Mouse (Mus musculus) stomach, embryonic 14.5 days (tissue): ENCODE results near the gene Casq1. TPM values are rescaled to one million over a fixed set of nuclear protein-coding genes. Genes with fewer than 3 reads are reported as not detected.

ENCODE experiments used
- ATAC-seq: fragments of 200-750 bp; cut with Nextera tagmentation; 2 replicates; pipeline ENCODE4 v1.8.0; 2017; ENCODE audit warnings: low read depth, moderate TSS enrichment; ENCODE audit not compliant: insufficient number of reproducible peaks, insufficient read depth, low FRiP score
- H3K27ac ChIP-seq: fragments of 300-500 bp; sonication (generic); 2 replicates; pipeline ENCODE4 v1.5.1; 2014; ENCODE audit warnings: mild to moderate bottlenecking, low read length, moderate library complexity, mixed read lengths
- H3K27me3 ChIP-seq: fragments of 300-500 bp; sonication (generic); 2 replicates; pipeline ENCODE4 v1.6.1; 2014; ENCODE audit warnings: low read length, control low read depth, mixed read lengths; ENCODE audit not compliant: control insufficient read depth, insufficient read depth
- H3K36me3 ChIP-seq: fragments of 300-500 bp; sonication (generic); 2 replicates; pipeline ENCODE4 v1.6.1; 2014; ENCODE audit warnings: mild to moderate bottlenecking, control low read depth, low read length, moderate library complexity, mixed read lengths; ENCODE audit not compliant: control insufficient read depth, insufficient read depth
- H3K4me1 ChIP-seq: fragments of 300-500 bp; sonication (generic); 2 replicates; pipeline ENCODE4 v1.6.1; 2014; ENCODE audit warnings: low read length, control low read depth, mixed read lengths; ENCODE audit not compliant: control insufficient read depth, insufficient read depth
- H3K4me2 ChIP-seq: fragments of 300-500 bp; sonication (generic); replicated peaks from 2 replicates; pipeline ENCODE4 v1.6.1; 2014; ENCODE audit warnings: low read depth, low read length, control low read depth
- H3K4me3 ChIP-seq: fragments of 300-500 bp; sonication (generic); 2 replicates; pipeline ENCODE4 v1.5.1; 2014; ENCODE audit warnings: low read depth, low read length, control low read depth
- H3K9ac ChIP-seq: fragments of 300-500 bp; sonication (generic); replicated peaks from 2 replicates; pipeline ENCODE4 v1.6.1; 2014; ENCODE audit warnings: low read depth, mild to moderate bottlenecking, control low read depth, low read length, moderate library complexity, mixed read lengths
- H3K9me3 ChIP-seq: fragments of 300-500 bp; sonication (generic); 2 replicates; pipeline ENCODE4 v1.6.1; 2016; ENCODE audit warnings: low read depth, low read length, control low read depth; ENCODE audit not compliant: control insufficient read depth
- WGBS: fragments of 180-500 bp; shearing (Covaris S2); extraction: QIAGEN DNeasy Blood & Tissue Kit; methylation state at CpG from one replicate; pipeline ENCODE4 v1.1.7; 2014; 5-methylcytosine and 5-hydroxymethylcytosine counted together
- polyA plus RNA-seq: library from polyadenylated mRNA; unstranded; fragments of >200 nt; fragmentation: Nextera tagmentation; extraction: Ambion mirVana; gene quantifications from 2 replicates; pipeline ENCODE4 v1.2.1, GENCODE M21; 2014

The Casq1 gene
- polyA plus RNA-seq, 1 experiment from 2014 or later: 13.6 TPM

- H3K27ac ChIP-seq: no peak overlapping the region
- ATAC-seq: no peak
- no peaks in the 10 kb centered on the region for H3K27me3 ChIP-seq
- no peak overlapping the region for H3K9ac ChIP-seq
- no peaks in the 10 kb centered on the region for H3K9me3 ChIP-seq
- no peak overlapping the region for H3K4me2 ChIP-seq
- no peak overlapping the region for H3K4me3 ChIP-seq
- H3K36me3 ChIP-seq: peaks cover 47% of the 10 kb centered on the region
- H3K4me1 ChIP-seq: no peaks in the 10 kb centered on the region
- 45% methylated on average over 4 of the region's 4 CpGs for WGBS
These were observed 38.8 kb downstream of the Casq1 start for GRCm38 (mm10) chr1:172180881-172181280.

GRCm38 (mm10) chr1:172179102-172179501 lies 40.6 kb downstream of the Casq1 start:
- ATAC-seq: no peak
- Histone ChIP-seq H3K36me3 (peaks cover 64% of the 10 kb centered on the region), H3K9me3 (no peaks in the 10 kb centered on the region), H3K9ac (no peak overlapping the region), H3K4me2 (no peak overlapping the region), H3K27me3 (no peaks in the 10 kb centered on the region), H3K27ac (no peak overlapping the region), H3K4me3 (no peak overlapping the region), H3K4me1 (no peaks in the 10 kb centered on the region)
- 73% methylated on average over 7 of the region's 7 CpGs for WGBS

- no peaks in the 10 kb centered on the region for H3K4me1 ChIP-seq
- peaks cover 73% of the 10 kb centered on the region for H3K36me3 ChIP-seq
- H3K27ac ChIP-seq: no peak overlapping the region
- H3K4me3 ChIP-seq: no peak overlapping the region
- no peaks in the 10 kb centered on the region for H3K27me3 ChIP-seq
- H3K4me2 ChIP-seq: no peak overlapping the region
- 88% methylated on average over 7 of the region's 7 CpGs for WGBS
- H3K9me3 ChIP-seq: no peaks in the 10 kb centered on the region
- no peak overlapping the region for H3K9ac ChIP-seq
- no peak for ATAC-seq
These were observed 41.9 kb downstream of the Casq1 start for GRCm38 (mm10) chr1:172177791-172178190.

- no peaks in the 10 kb centered on the region for H3K9me3 ChIP-seq
- H3K4me1 ChIP-seq: no peaks in the 10 kb centered on the region
- ATAC-seq: no peak
- peaks cover 71% of the 10 kb centered on the region for H3K36me3 ChIP-seq
- H3K27ac ChIP-seq: no peak overlapping the region
- H3K4me2 ChIP-seq: no peak overlapping the region
- H3K9ac ChIP-seq: no peak overlapping the region
- no peak overlapping the region for H3K4me3 ChIP-seq
- no peaks in the 10 kb centered on the region for H3K27me3 ChIP-seq
- WGBS: 90% methylated on average over 5 of the region's 5 CpGs
These were observed 46.5 kb downstream of the Casq1 start for GRCm38 (mm10) chr1:172173181-172173580.

GRCm38 (mm10) chr1:172172381-172172780 lies 47.3 kb downstream of the Casq1 start:
- Histone ChIP-seq H3K27ac (no peak overlapping the region), H3K36me3 (peaks cover 69% of the 10 kb centered on the region), H3K4me3 (no peak overlapping the region), H3K9ac (no peak overlapping the region), H3K4me2 (no peak overlapping the region), H3K27me3 (no peaks in the 10 kb centered on the region), H3K4me1 (no peaks in the 10 kb centered on the region), H3K9me3 (no peaks in the 10 kb centered on the region)
- 92% methylated on average over 21 of the region's 21 CpGs for WGBS
- ATAC-seq: no peak

- no peaks in the 10 kb centered on the region for H3K9me3 ChIP-seq
- peaks cover 72% of the 10 kb centered on the region for H3K36me3 ChIP-seq
- no peak for ATAC-seq
- H3K27me3 ChIP-seq: no peaks in the 10 kb centered on the region
- no peak overlapping the region for H3K4me2 ChIP-seq
- no peaks in the 10 kb centered on the region for H3K4me1 ChIP-seq
- no peak overlapping the region for H3K27ac ChIP-seq
- 92% methylated on average over 5 of the region's 5 CpGs for WGBS
- H3K4me3 ChIP-seq: no peak overlapping the region
- H3K9ac ChIP-seq: no peak overlapping the region
These were observed 49.9 kb downstream of the Casq1 start for GRCm38 (mm10) chr1:172169809-172170208.

GRCm38 (mm10) chr1:172167911-172168310 lies 51.8 kb downstream of the Casq1 start:
- Histone ChIP-seq H3K9me3 (no peaks in the 10 kb centered on the region), H3K27ac (no peak overlapping the region), H3K4me3 (no peak overlapping the region), H3K9ac (no peak overlapping the region), H3K36me3 (peaks cover 56% of the 10 kb centered on the region), H3K4me2 (no peak overlapping the region), H3K27me3 (no peaks in the 10 kb centered on the region), H3K4me1 (no peaks in the 10 kb centered on the region)
- no peak for ATAC-seq
- 86% methylated on average over 5 of the region's 5 CpGs for WGBS

- 78% methylated on average over 6 of the region's 6 CpGs for WGBS
- H3K4me1 ChIP-seq: peaks cover 16% of the 10 kb centered on the region
- peaks cover 25% of the 10 kb centered on the region for H3K36me3 ChIP-seq
- H3K4me3 ChIP-seq: no peak overlapping the region
- H3K27me3 ChIP-seq: no peaks in the 10 kb centered on the region
- H3K9me3 ChIP-seq: no peaks in the 10 kb centered on the region
- H3K27ac ChIP-seq: no peak overlapping the region
- H3K4me2 ChIP-seq: no peak overlapping the region
- no peak for ATAC-seq
- H3K9ac ChIP-seq: no peak overlapping the region
These were observed 56.7 kb downstream of the Casq1 start for GRCm38 (mm10) chr1:172162959-172163358.

GRCm38 (mm10) chr1:172162009-172162408 lies 57.7 kb downstream of the Casq1 start:
- no peak overlapping the region for H3K4me2 ChIP-seq
- no peaks in the 10 kb centered on the region for H3K9me3 ChIP-seq
- H3K27ac ChIP-seq: no peak overlapping the region
- no peaks in the 10 kb centered on the region for H3K27me3 ChIP-seq
- 86% methylated on average over 1 of the region's 1 CpGs for WGBS
- no peak for ATAC-seq
- no peak overlapping the region for H3K9ac ChIP-seq
- H3K4me1 ChIP-seq: peaks cover 16% of the 10 kb centered on the region
- H3K36me3 ChIP-seq: peaks cover 16% of the 10 kb centered on the region
- no peak overlapping the region for H3K4me3 ChIP-seq
